Mouse (Mus musculus) CD4-positive, CD25-positive, alpha-beta regulatory T cell, adult 4 months (primary cell): ENCODE data around the gene Pbx2. TPM values are rescaled to one million over a fixed set of nuclear protein-coding genes. Genes with fewer than 3 reads are reported as not detected.
"Not testable (repeated sequence)": the region's sequence is repeated elsewhere in the genome, so short reads cannot be mapped to it uniquely, and the experiment has no call there.

Source experiments
- ATAC-seq: one replicate; pipeline ENCODE4 v1.8.0; 2017
- polyA plus RNA-seq, 2 experiments: library from polyadenylated mRNA; unstranded; fragments of 100-300 nt; shearing (Covaris generic); gene quantifications; one replicate each; pipeline ENCODE4 v1.2.1; 2017

The Pbx2 gene
- polyA plus RNA-seq: 10 to 100 TPM in 1 of 2 experiments, 1 to 10 TPM in 1; 7.7 to 12.6 TPM

DNA sequence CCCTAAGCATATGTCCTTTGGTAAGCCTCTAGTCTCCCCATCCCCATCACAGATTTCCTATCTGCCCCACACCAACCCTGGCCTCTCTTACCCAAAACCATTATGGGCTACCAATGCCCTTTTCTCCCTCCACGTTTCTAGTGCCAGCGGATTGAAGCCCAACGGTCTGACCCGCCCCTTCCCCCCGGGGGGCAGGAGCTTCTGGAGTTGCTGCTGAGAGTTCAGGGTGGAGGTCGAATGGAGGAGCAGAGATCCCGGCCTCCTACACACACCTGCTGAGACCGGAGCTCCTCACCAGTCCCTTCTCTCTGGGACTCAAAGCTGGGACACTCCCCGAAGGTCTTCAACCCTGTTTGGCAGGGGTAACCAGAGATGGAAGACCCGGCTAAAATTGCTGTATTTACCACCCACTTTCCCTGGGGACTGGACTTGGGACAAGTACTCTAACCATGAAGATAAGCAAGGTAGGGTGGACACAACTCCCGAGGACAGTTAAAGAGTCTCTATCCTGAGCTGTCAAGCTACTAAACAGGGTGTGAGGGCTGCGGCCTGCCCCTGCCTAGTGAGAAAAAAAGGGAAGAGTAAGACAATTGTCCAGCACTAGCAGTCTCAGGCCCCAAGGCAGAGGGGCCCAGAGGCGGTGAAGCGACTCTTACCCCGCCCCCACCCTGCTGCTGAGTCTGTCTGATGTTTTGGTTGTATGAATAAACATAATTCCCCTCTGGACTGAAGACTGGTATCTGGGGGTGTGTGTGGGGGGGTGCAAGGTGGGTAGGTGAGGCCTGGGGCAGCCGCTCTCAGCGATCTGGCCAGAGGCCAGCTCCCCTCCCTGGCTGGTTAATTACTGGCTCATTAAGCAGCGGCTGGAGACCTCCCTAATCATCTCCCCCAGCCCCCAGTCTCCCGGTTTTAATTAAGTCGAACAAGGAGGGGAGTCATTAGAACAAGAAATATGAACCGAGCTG lies at the start of gene Pbx2:
Gene Pbx2 (plus strand): TSS at position 238 of the 965 bp plus-strand sequence.
- no peak for ATAC-seq

DNA sequence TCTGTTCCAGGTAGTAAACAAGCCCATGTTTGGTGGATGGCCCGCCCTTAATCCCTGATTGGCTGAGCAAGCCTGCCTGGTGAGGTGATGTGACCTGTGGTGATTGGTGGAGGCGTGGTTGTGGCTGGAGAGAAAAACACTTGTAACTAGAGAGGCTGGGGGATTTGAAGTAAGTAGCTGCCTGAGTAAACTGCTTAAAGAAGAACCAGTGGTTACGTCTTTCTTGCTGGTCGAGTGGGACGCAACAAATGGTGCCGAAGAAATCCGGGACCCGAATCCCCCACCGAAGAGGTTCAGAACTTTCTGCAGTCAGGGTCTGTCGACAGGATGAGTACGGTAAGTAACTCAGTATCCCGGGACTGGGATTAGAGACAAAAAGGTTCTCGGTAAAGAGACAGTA lies 47.5 kb upstream of the Pbx2 start:
- not testable (repeated sequence) for ATAC-seq

DNA sequence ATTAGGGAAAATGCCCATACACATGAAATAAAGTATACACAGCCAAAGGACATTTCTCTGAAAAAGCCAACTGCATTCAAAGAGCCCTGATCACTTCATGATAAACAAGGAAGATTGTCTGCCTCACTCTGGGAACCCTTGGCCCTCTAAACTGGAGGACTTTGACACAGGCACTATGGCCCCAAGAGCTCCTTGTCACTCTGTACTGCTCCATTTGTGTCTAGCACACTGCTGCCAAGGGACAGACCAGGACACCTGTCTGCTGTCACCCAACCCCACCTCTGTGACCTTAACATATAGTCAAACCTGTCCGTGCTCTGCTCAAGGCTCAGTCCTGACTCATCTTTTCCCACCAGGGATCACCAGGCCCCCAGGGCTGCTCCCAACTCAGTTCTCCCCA lies 44.3 kb upstream of the Pbx2 start:
- ATAC-seq: no peak

DNA sequence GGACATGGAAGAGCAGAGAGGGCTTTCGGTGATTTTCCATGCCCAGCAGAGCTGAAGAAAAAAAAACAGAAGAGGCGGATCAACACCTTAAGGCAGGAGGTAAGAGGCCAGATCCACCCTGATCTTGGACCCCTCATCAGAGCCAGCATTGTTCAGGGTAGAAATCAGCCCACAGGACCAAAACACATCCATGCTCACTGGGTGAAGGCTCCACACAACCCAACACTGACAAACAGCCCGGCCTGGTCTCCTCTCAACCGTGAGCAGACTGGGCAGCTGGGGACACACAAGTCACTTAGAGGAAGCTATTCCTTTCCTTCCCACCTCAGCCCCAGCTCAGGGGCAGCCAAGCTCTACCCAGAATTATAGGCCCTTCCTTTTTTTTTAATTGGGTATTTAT lies 43.5 kb upstream of the Pbx2 start:
- ATAC-seq: no peak

DNA sequence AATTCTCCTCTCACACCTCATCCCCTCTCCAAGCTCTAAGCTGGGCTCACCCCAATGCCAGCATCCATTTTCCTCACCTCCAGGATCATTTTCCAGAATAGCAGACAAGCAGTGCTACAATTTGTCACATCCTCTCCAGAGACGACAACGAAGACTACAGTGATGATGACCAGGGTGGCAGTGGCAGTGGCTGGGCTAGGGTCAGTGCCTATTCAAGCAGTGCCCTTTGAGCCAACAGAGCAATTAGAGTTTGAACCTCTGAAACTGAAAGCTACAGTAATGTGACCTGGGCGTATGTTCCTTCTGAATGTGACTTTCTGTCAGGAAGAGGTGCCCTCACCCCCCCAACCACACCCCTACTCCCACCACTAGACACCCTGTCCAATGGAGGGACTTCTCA lies 41.9 kb upstream of the Pbx2 start:
- no peak for ATAC-seq

DNA sequence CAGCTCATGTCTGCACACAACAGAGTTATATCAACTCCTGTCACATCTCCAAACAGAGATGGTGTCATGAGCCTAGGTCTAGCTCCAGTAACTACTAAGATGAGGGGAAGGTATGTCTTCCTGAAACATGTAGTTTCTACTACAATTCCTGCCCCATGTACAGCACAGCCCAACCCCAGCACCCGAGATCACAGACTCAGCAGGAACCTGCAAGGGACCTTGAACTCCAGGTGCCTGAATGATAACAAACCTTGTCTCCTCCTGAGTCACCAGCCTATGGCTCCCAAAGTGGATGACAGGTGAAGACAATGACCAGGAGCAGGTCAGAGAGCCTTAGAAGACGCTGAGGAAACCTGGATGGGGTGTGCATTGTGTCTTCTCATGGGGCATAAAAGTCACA lies 41.2 kb upstream of the Pbx2 start:
- no peak for ATAC-seq

DNA sequence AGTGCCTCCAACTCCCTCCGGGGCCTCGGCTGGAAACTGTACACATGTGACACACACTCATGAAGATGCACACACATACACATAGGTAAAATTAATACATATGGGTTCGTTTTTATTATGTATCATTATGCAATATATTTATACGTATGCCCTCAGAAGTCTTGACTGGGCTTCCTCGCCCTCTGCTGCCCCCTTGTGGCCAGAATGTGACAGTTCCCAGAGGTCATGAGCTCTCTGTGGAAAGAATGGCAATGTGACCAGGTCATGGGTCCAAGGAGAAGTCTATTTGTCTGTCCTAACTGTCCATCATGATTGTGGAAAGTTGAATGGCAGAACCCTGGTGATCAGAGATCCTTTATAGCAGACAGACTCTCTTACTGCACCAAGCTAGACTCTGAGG lies 35.6 kb upstream of the Pbx2 start:
- ATAC-seq: peak; percentile 68

DNA sequence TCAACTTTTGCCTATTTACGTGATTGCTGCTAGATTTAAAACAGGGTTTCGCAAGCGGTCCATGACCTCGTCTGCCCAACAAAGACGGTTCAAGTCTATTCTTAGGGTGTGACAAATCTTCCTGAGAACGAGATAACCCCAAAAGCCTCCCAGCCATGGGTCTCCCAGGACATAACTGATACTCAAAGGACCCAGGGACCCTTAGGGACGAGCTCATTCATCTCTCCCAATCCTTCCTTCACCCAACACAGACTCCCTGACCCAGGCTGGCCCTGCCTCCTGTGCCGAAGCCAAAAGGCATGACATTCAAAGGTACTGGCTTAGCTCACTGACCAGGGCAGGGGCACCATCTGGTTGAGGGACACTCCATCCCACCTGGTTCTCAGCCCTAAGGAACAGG lies 34.7 kb upstream of the Pbx2 start:
- ATAC-seq: no peak

DNA sequence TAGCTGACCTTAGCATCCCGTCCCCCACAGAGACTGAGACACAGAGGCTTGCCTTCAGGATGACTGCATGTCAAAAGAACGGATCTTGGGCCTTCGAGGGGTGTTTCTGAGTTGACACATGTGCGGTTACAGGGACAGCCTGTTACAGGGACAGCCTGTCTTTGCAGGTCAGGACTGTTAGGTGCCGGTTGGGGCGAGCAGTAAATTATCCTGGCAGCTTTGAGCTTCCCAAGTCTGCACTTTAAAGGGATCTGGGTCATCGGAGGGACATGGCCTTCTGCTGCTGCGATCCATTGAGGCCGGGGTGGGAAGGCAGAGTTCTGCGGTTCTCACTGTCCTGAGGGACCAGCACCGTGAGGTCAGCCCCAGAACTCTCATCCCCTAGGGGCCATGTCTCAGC lies 33.7 kb upstream of the Pbx2 start:
- ATAC-seq: no peak

DNA sequence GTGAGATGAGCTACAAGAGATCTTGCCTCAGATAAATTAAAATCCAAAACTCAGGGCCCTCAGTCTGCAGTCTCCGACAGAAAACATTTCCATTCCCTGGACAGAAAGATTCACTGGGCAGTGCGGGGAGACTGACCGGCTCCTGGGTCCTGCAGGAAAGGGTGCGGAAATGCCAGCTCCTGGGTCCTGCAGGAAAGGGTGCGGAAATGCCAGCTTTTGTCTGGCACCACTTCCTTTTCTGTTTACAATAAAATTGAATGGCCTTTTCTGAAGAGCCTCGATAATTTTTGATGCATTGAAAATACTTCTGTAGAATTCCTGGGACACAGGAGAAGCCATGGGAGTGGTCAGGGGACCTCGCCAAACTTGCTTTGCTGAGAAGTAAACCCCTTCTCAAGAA lies 31.9 kb upstream of the Pbx2 start:
- ATAC-seq: no peak

DNA sequence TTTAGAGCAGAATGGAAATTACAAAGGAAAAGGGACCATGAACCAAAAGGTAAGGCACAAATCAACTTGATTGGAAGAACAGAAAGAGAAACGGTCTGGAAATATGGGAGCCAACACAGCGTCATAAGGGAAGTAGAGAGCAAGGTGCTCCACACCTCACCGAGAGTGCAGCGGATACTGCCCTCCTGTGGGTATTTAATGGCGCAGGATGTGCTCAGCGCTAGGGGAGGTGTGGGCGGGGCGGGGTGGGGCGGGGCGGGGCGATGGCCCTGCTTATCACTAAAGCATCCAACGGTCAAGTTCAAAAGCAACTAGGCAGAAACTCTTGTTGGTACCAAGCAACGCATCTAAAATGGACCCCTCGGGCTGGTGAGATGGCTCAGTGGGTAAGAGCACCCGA lies 31.2 kb upstream of the Pbx2 start:
- peak; percentile 62 for ATAC-seq

DNA sequence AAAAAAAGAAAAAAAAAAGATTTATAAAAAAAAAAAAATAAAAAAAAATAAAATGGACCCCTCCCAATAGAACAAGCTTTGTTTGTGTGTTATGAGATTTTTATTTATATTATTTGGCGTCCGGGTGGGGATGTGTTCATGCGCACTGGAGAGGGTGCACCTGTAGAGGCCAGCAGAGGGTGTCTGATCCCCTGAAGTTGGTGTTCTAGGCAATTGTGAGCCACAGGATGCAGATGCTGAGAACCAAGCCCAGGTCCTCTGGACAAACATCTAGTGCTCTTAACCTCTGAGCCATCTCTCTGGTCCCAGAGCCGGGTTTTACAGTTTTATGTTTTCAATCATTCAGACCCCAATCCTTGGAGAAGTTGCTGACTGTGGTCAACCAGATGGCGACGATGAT lies 30.6 kb upstream of the Pbx2 start:
- ATAC-seq: no peak

DNA sequence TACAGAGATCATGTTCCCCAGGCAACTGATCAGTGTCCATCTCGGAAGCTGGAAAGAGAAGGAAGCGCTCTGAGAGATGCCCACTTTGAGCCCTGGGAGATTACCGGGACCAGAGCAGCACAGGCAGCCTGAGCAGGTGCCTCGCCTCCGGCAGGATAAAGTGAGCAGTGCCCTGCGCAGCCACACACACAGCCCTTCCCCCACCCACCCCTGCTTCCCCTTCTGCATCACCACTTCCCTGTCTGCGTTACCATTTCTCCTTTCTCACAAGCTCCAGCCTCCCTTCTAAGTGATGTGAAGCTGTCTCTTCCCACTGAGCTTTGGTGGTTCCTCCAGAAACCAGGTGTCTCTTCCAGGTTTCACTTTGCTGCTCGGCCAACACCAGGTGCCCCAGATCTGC lies 29.9 kb upstream of the Pbx2 start:
- no peak for ATAC-seq

DNA sequence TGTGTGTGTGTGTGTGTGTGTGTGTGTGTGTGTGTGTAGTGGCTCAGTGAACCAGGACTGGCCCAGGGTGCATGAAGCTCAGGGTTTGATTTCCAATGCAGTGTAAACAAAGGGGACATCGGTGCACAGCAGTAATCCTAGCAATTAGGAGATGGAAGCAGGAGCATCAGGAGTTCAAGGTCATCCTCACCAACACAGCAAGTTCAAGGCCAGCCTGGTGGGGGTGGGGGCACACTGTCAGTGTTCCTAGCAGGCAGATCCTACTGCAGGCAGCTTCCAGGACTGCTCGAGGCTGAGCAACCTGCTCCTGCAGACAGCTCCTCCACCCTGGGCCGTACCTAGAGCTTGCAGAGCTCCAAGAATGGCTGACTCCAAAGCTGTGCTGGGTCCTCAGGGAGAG lies 28.5 kb upstream of the Pbx2 start:
- no peak for ATAC-seq

DNA sequence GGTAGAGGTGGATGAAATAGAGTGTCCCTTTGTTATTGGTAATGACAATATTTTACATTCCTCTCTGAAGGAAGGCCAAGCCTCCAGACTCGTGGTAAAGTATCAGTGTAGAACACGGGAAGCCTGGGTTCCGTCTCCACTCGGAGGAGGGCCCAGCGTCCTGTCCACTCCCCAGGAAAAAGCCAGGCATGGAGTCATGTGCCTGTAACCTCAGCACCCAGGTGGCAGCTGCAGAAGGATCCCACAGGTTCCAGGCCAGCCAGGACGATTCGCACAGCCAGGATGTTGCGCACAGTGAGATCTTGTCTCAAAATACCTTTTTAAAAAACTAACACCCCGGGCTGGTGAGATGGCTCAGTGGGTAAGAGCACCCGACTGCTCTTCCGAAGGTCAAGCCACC lies 27.7 kb upstream of the Pbx2 start:
- no peak for ATAC-seq

DNA sequence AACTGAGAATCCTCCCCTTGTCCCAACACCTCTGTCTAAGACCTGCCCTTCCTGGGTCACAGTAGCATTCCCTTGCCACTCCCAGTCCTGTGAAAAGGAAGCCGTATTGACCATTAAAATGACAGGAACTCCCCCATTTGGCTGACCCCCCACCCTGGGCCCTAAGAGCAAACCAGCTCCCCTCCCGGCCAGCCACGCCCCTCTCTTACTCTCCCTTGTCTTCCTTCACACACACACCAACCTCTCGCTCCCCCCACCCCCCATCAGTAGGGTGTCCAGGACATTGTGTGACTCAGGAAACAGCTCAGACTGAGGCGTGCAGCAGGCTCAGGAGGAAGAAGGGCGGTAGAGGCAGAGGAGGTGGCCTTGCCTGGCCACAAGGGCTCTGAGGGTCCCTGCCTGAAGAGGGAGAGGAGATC lies 27.1 kb upstream of the Pbx2 start, which contains the start of gene Notch4:
Gene Notch4 (plus strand): TSS at position 266 of the 419 bp plus-strand sequence.
- ATAC-seq: no peak

DNA sequence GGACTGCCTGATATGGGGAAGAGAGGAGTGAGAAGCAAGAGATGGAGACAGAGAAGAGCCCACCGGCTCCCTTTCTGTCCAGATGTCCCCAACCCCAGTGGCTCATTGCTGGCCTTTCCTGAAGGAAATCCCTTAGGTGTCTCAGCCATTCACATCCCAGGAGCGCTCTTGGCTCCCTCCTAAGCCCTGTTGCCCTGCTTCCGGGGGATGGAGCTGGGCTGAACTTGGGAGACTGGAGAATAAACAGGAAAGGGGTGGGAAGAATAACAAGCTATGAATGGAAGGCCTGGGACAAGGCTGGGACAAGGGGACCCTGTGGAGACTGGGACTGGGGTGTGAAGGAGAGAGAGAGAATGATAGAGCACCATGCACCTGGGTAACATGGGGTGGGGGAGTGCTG lies 26.3 kb upstream of the Pbx2 start:
- no peak for ATAC-seq

DNA sequence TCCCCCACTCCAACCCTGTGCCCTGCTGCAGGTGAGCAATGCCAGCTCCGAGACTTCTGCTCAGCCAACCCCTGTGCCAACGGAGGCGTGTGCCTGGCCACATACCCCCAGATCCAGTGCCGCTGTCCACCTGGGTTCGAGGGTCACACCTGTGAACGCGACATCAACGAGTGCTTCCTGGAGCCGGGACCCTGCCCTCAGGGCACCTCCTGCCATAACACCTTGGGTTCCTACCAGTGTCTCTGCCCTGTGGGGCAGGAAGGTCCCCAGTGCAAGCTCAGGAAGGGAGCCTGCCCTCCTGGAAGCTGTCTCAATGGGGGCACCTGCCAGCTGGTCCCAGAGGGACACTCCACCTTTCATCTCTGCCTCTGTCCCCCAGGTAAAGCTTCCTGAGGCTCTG lies 23.8 kb upstream of the Pbx2 start:
- no peak for ATAC-seq

DNA sequence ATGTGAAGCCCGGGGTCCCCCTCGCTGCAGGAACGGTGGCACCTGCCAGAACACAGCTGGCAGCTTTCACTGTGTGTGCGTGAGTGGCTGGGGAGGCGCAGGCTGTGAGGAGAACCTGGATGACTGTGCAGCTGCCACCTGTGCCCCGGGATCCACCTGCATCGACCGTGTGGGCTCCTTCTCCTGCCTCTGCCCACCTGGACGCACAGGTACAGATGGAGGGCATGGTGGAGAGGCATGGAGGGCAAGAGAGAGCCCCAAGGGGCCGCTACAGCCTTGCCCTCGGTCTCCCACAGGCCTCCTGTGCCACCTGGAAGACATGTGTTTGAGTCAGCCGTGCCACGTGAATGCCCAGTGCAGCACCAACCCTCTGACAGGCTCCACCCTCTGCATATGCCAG lies 22.6 kb upstream of the Pbx2 start:
- no peak for ATAC-seq

DNA sequence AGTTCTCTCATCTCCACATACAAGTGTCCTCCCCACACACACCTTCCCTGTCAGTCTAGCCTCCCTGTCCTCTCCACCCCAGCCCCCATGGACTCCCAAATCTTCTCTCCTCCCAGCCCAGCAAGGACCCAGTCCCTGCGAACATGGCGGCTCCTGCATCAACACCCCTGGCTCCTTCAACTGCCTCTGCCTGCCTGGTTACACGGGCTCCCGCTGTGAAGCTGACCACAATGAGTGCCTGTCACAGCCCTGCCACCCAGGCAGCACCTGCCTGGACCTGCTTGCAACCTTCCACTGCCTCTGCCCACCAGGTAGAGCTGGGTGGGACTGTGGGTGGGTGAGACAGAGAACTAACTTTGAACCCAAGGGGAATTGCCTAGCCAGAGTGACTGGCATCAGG lies 21.1 kb upstream of the Pbx2 start:
- ATAC-seq: no peak

DNA sequence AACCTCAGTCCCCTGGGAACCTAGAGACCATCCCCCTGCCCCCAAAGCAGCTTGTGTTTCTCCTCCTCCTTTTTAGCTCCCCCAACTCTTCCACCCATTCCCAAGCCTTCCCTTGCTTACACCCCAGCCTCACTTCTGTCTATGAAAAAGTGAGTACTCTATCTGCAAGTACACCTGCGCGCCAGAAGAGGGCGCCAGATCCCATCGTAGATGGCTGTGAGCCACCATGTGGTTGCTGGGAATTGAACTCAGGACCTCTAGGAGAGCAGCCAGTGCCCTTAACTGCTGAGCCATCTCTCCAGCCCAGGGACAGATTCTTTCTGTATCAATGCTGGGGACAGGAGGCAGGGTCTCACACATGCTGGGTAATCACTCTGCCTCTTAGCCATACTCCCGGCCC lies 19.2 kb upstream of the Pbx2 start:
- ATAC-seq: no peak

DNA sequence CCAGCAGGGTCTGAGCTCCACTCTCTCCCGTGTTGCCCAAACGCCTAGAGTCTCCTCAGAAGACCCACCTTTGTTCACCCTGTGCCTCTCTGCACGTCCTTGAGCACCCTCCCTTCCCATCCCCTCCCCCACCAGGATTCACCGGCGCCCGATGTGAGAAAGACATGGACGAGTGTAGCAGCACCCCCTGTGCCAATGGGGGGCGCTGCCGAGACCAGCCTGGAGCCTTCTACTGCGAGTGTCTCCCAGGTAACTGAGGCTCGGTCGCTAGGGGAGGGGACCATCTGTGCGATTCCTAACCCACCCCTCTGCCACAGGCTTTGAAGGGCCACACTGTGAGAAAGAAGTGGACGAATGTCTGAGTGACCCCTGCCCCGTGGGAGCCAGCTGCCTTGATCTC lies 18.7 kb upstream of the Pbx2 start:
- no peak for ATAC-seq

DNA sequence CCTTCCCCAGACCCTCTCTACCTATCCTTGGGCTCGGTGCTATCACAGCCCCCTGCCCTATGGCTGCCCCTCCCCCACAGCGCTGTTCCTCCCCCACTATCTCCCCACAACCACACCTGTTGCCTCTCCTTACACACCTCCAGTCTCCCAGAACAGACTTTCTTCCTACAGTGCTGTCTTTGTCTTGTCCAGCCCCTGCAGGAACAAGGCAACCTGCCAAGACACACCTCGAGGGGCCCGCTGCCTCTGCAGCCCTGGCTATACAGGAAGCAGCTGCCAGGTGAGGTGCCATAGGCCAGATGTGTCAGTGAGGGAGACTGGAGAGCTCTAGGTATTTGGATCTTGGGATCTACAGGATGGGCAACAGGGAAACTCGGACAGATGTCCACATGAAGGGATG lies 14.5 kb upstream of the Pbx2 start:
- no peak for ATAC-seq

DNA sequence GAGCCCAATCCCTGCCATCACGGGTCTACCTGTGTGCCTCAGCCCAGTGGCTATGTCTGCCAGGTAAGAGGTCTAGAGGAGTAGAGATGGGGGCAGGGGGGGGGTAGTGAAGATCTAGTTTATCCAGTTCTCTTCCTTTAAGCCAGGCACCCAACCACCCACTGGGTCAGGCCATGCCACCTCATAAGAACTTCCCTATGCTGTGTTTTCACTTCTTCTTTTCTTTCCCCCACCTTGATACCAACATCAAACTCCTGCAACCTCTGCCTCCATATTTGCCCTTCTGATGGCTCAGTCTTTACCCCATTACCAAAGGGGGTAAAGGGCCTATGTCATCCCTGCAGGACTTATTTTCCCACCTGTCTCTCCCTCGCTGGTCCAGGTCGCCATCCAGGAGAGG lies 13.0 kb upstream of the Pbx2 start:
- ATAC-seq: no peak

DNA sequence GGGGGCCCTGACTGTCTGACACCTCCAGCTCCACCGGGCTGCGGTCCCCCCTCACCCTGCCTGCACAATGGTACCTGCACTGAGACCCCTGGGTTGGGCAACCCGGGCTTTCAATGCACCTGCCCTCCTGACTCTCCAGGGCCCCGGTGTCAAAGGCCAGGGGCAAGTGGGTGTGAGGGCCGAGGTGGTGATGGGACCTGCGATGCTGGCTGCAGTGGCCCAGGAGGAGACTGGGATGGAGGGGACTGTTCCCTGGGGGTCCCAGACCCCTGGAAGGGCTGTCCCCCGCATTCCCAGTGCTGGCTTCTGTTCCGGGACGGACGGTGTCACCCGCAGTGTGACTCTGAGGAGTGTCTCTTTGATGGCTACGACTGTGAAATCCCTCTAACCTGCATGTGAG lies 8.5 kb upstream of the Pbx2 start:
- no peak for ATAC-seq
